Mouse (Mus musculus) olfactory bulb, adult 2 months (tissue): ENCODE results near the gene Slc25a23.

ENCODE experiments used
- CTCF ChIP-seq: fragments of 200-500 bp; IDR thresholded peaks from 2 replicates; pipeline ENCODE4 v1.5.1; 2012; ENCODE audit warnings: low read depth, mild to moderate bottlenecking, low read length, moderate library complexity; ENCODE audit not compliant: insufficient read depth
- POLR2A ChIP-seq: fragments of 200-500 bp; IDR thresholded peaks from 2 replicates; pipeline ENCODE4 v1.6.1; 2012; ENCODE audit warnings: mild to moderate bottlenecking, low read depth, low read length, moderate library complexity; ENCODE audit not compliant: insufficient read depth

DNA sequence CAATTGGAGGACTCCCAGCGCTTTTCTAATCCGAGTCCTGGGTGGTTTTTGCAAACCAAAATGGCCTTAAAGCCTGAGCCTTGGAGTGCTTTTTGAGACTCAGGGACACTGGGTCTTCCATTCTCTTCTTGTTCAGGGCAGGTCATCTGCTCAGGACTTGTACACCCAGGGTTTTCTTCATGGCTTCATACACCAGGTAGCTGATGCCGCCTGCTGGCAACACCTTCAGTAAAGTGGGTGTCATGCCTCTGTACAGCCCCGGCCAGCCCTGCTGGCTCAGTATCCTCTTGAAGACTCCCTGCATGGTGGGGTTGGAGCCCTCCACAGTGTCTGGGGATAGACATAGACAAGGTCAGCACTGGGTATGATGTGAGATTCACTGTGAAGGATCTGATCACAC lies 26.8 kb downstream of the Slc25a23 start:
- no peak for TF ChIP-seq POLR2A
- TF ChIP-seq CTCF = no peak
